Mouse (Mus musculus) limb, embryonic 13.5 days (tissue): ENCODE measurements around the gene Pianp. TPM values are rescaled to one million over a fixed set of nuclear protein-coding genes. Genes with fewer than 3 reads are reported as not detected.

Experiments
- ATAC-seq: fragments of 200-750 bp; cut with Nextera tagmentation; 2 replicates; pipeline ENCODE4 v1.8.0; 2017; ENCODE audit warnings: low read depth, moderate number of reproducible peaks, moderate TSS enrichment; ENCODE audit not compliant: low FRiP score
- H3K27ac ChIP-seq: fragments of 300-500 bp; sonication (generic); 2 replicates; pipeline ENCODE4 v1.5.1; 2015; ENCODE audit warnings: inconsistent platforms, mild to moderate bottlenecking, moderate library complexity
- H3K27me3 ChIP-seq: fragments of 300-500 bp; sonication (generic); 2 replicates; pipeline ENCODE4 v1.6.1; 2015; ENCODE audit warnings: mild to moderate bottlenecking, inconsistent platforms
- H3K36me3 ChIP-seq: fragments of 300-500 bp; sonication (generic); 2 replicates; pipeline ENCODE4 v1.6.1; 2015; ENCODE audit warnings: inconsistent platforms, mild to moderate bottlenecking, moderate library complexity
- H3K4me1 ChIP-seq: fragments of 300-500 bp; sonication (generic); 2 replicates; pipeline ENCODE4 v1.6.1; 2015; ENCODE audit warnings: inconsistent platforms
- H3K4me2 ChIP-seq: fragments of 300-500 bp; sonication (generic); replicated peaks from 2 replicates; pipeline ENCODE4 v1.6.1; 2015; ENCODE audit warnings: inconsistent platforms, mild to moderate bottlenecking, moderate library complexity
- H3K4me3 ChIP-seq: fragments of 300-500 bp; sonication (generic); 2 replicates; pipeline ENCODE4 v1.5.1; 2015; ENCODE audit warnings: moderate library complexity, mild to moderate bottlenecking, inconsistent platforms
- H3K9ac ChIP-seq: fragments of 300-500 bp; sonication (generic); 2 replicates; pipeline ENCODE4 v1.6.1; 2015; ENCODE audit warnings: mild to moderate bottlenecking, inconsistent platforms
- H3K9me3 ChIP-seq: fragments of 300-500 bp; sonication (generic); 2 replicates; pipeline ENCODE4 v1.6.1; 2016; ENCODE audit warnings: inconsistent platforms
- WGBS: fragments of 180-500 bp; shearing (Covaris S2); methylation state at CpG from one replicate; pipeline ENCODE4 v1.1.7; 2015; 5-methylcytosine and 5-hydroxymethylcytosine counted together
- polyA plus RNA-seq: library from polyadenylated mRNA; unstranded; fragments of >200 nt; fragmentation: Nextera tagmentation; extraction: Ambion mirVana; gene quantifications from 2 replicates; pipeline ENCODE4 v1.2.1, GENCODE M21; 2015

Pianp gene
- polyA plus RNA-seq, 1 experiment from 2014 or later, result 19.0 TPM

DNA sequence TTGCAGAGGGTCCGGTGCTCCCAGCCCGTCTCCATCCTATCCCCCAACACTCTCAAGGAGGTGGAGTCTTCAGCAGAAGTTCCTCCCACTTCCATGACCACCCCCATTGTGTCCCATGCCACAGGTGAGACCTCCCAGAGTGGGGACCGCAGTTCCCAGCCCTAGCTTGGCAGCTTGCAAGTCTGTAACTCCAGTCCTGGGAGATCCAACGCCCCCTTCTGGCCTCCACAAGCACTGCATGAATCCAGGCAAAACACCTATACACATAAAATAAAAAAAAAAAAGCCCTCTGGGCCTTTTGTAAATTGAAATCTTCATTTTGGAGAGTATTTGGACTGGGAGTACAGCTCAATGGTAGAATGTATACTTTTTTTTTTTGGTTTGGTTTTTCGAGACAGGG, 54.7 kb downstream of the Pianp start:
- no peak overlapping the region for H3K9ac ChIP-seq
- WGBS, result 59% methylated on average over 5 of the region's 5 CpGs

More for the DNA sequence above, 54.7 kb downstream of the Pianp start:
- no peak for ATAC-seq
- H3K27me3 ChIP-seq, result no peaks in the 10 kb centered on the region
- H3K4me3 ChIP-seq, result no peak overlapping the region
- no peak overlapping the region for H3K27ac ChIP-seq
- no peaks in the 10 kb centered on the region for H3K4me1 ChIP-seq
- no peak overlapping the region for H3K4me2 ChIP-seq
- no peaks in the 10 kb centered on the region for H3K9me3 ChIP-seq
- peaks cover 96% of the 10 kb centered on the region for H3K36me3 ChIP-seq

Other genes starting within 250 kb of the Pianp start
- 0.11 TPM in 1 of 2 replicates, not detected in the other for gene Gm45234, start 240.7 kb upstream of the Pianp start, polyA plus RNA-seq
- gene Atn1, start 240.2 kb upstream of the Pianp start, polyA plus RNA-seq, result 19.6 and 20.0 TPM in 2 replicates
- 7.2 and 7.7 TPM in 2 replicates for gene Eno2, start 227.0 kb upstream of the Pianp start, polyA plus RNA-seq
- gene Lrrc23, start 217.0 kb upstream of the Pianp start, polyA plus RNA-seq, result 0.59 and 0.86 TPM in 2 replicates
- 10.4 and 12.3 TPM in 2 replicates for gene Spsb2, start 188.0 kb upstream of the Pianp start, polyA plus RNA-seq
- gene Tpi1, start 182.4 kb upstream of the Pianp start, polyA plus RNA-seq, result 782 and 803 TPM in 2 replicates
- 165 and 177 TPM in 2 replicates for gene Usp5, start 167.2 kb upstream of the Pianp start, polyA plus RNA-seq
- 166 and 172 TPM in 2 replicates for gene Cdca3, start 167.1 kb upstream of the Pianp start, polyA plus RNA-seq
- 1.0 and 1.3 TPM in 2 replicates for gene Gnb3, start 156.4 kb upstream of the Pianp start, polyA plus RNA-seq
- gene P3h3, start 138.9 kb upstream of the Pianp start, polyA plus RNA-seq, result 60.4 and 61.2 TPM in 2 replicates
- gene Gpr162, start 132.7 kb upstream of the Pianp start, polyA plus RNA-seq, result 2.9 and 3.5 TPM in 2 replicates
- gene Cd4, start 108.5 kb upstream of the Pianp start, polyA plus RNA-seq, result 0.04 and 0.15 TPM in 2 replicates
- gene Lag3, start 85.0 kb upstream of the Pianp start, polyA plus RNA-seq, result 1.7 and 3.1 TPM in 2 replicates
- 303 and 321 TPM in 2 replicates for gene Ptms, start 76.6 kb upstream of the Pianp start, polyA plus RNA-seq
- gene Mlf2, start 65.3 kb upstream of the Pianp start, polyA plus RNA-seq, result 354 and 355 TPM in 2 replicates
- gene Cops7a, start 31.2 kb upstream of the Pianp start, polyA plus RNA-seq, result 128 and 133 TPM in 2 replicates
- gene Zfp384, start 12.5 kb downstream of the Pianp start, polyA plus RNA-seq, result 20.6 and 21.2 TPM in 2 replicates
- 183 and 190 TPM in 2 replicates for gene Ing4, start 43.1 kb downstream of the Pianp start, polyA plus RNA-seq
- 16.5 and 19.2 TPM in 2 replicates for gene Acrbp, start 53.0 kb downstream of the Pianp start, polyA plus RNA-seq
- gene Lpar5, start 71.2 kb downstream of the Pianp start, polyA plus RNA-seq, result 0.45 and 0.80 TPM in 2 replicates
- 86.8 and 93.4 TPM in 2 replicates for gene Chd4, start 99.3 kb downstream of the Pianp start, polyA plus RNA-seq
- gene Nop2, start 135.2 kb downstream of the Pianp start, polyA plus RNA-seq, result 65.6 and 67.1 TPM in 2 replicates
- 31.5 and 33.1 TPM in 2 replicates for gene Iffo1, start 148.5 kb downstream of the Pianp start, polyA plus RNA-seq
- 1,893 and 1,983 TPM in 2 replicates for gene Gapdh, start 169.8 kb downstream of the Pianp start, polyA plus RNA-seq
- gene Ncapd2, start 195.0 kb downstream of the Pianp start, polyA plus RNA-seq, result 146 and 148 TPM in 2 replicates
- gene Mrpl51, start 195.1 kb downstream of the Pianp start, polyA plus RNA-seq, result 212 and 213 TPM in 2 replicates
- gene Vamp1, start 218.9 kb downstream of the Pianp start, polyA plus RNA-seq, result 6.1 and 7.0 TPM in 2 replicates
- gene Tapbpl, start 235.2 kb downstream of the Pianp start, polyA plus RNA-seq, result 3.1 and 3.2 TPM in 2 replicates
- 2.5 and 3.8 TPM in 2 replicates for gene Cd27, start 240.3 kb downstream of the Pianp start, polyA plus RNA-seq